Mouse (Mus musculus): ENCODE measurements around the gene Scamp3. TPM values are rescaled to one million over a fixed set of nuclear protein-coding genes. Genes with fewer than 3 reads are reported as not detected.

Gene Scamp3
- polyA plus RNA-seq, 1 experiment from 2014 or later: 90.5 TPM

DNA sequence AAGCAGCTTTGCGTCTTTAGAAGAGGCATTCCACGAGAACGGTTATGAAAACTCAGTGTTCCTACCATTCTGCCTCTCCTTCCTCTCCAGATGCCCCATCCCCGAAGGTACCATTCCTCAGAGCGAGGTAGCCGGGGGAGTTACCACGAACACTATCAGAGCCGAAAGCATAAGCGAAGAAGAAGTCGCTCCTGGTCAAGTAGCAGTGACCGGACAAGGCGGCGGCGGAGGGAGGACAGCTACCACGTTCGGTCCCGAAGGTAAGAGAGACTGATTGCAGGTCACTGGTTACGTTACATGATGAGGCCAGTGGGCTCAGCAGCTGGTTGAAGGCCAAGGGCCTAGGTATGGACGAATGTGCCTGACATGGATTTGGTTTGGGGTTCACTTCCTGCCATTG lies 10.3 kb upstream of the Scamp3 start:
- Histone ChIP-seq H3K4me2 (ENCODE audit: low read length) (no peak overlapping the region), H3K4me3 (ENCODE audit: low read depth, low read length) (no peak overlapping the region), H3K27me3 (replicated peaks; ENCODE audit: control insufficient read depth, insufficient read depth, low read length) (no peaks in the 10 kb centered on the region), H3K9ac (ENCODE audit: low read length) (no peak overlapping the region), H3K9me3 (replicated peaks; ENCODE audit: control insufficient read depth, low read length) (no peaks in the 10 kb centered on the region), H3K27ac (ENCODE audit: low read depth, low read length) (no peak overlapping the region), H3K36me3 (ENCODE audit: control insufficient read depth, insufficient read depth, low read length) (peaks cover 55% of the 10 kb centered on the region), H3K4me1 (ENCODE audit: control insufficient read depth, insufficient read depth, low read length) (peaks cover 15% of the 10 kb centered on the region)
- no peak for ATAC-seq
- WGBS: 97% methylated on average over 19 of the region's 19 CpGs
- DNase-seq (ENCODE audit: low spot score): no peak

DNA sequence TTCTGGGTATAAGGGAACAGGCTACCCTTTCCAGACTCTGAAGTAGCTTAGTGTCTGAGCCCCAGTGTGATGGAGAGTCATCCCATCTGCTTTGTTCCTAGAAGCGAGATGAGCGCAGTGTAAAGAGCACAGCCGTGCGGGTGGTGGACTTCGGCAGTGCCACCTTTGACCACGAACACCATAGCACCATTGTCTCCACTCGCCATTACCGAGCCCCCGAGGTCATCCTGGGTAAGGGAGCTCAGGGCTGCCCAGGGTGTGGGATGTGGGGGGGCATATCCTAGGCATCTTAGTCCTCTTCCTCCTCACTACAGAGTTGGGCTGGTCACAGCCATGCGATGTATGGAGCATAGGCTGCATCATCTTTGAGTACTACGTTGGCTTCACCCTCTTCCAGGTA lies 2.4 kb upstream of the Scamp3 start:
- no peak for ATAC-seq
- Histone ChIP-seq H3K36me3 (ENCODE audit: control insufficient read depth, insufficient read depth, low read length) (peaks cover 77% of the 10 kb centered on the region), H3K4me3 (ENCODE audit: low read depth, low read length) (no peak overlapping the region), H3K27me3 (replicated peaks; ENCODE audit: control insufficient read depth, insufficient read depth, low read length) (no peaks in the 10 kb centered on the region), H3K9ac (ENCODE audit: low read length) (no peak overlapping the region), H3K4me1 (ENCODE audit: control insufficient read depth, insufficient read depth, low read length) (peaks cover 8% of the 10 kb centered on the region), H3K4me2 (ENCODE audit: low read length) (no peak overlapping the region), H3K27ac (ENCODE audit: low read depth, low read length) (no peak overlapping the region), H3K9me3 (replicated peaks; ENCODE audit: control insufficient read depth, low read length) (no peaks in the 10 kb centered on the region)
- WGBS: 93% methylated on average over 11 of the region's 11 CpGs
- DNase-seq (ENCODE audit: low spot score): no peak

DNA sequence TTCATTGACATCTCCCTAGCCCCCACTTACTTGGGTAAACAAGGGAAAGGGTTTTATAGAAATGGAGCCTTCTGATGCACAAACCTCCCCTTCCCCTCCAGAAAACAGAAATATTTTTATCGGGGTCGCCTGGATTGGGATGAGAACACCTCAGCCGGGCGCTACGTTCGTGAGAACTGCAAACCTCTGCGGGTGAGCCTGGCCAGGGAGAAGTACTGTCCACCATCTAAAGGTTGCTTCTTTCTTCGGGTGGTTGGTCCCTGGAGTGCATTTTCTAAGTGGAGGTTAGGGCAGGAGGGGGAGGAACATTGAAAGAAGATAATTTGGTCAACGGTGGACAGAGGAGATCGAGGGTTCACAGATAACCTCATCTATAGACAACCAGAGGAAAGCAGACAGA lies 1.7 kb upstream of the Scamp3 start:
- 96% methylated on average over 10 of the region's 10 CpGs for WGBS
- no peak overlapping the region for H3K4me2 ChIP-seq (ENCODE audit: low read length)
- ATAC-seq (no peak), DNase-seq (ENCODE audit: low spot score) (no peak)
- H3K9ac ChIP-seq (ENCODE audit: low read length): no peak overlapping the region
- no peak overlapping the region for H3K4me3 ChIP-seq (ENCODE audit: low read depth, low read length)
- peaks cover 77% of the 10 kb centered on the region for H3K36me3 ChIP-seq (ENCODE audit: control insufficient read depth, insufficient read depth, low read length)
- no peak overlapping the region for H3K27ac ChIP-seq (ENCODE audit: low read depth, low read length)
- H3K27me3 ChIP-seq (replicated peaks; ENCODE audit: control insufficient read depth, insufficient read depth, low read length): no peaks in the 10 kb centered on the region
- peaks cover 8% of the 10 kb centered on the region for H3K4me1 ChIP-seq (ENCODE audit: control insufficient read depth, insufficient read depth, low read length)
- H3K9me3 ChIP-seq (replicated peaks; ENCODE audit: control insufficient read depth, low read length): no peaks in the 10 kb centered on the region

DNA sequence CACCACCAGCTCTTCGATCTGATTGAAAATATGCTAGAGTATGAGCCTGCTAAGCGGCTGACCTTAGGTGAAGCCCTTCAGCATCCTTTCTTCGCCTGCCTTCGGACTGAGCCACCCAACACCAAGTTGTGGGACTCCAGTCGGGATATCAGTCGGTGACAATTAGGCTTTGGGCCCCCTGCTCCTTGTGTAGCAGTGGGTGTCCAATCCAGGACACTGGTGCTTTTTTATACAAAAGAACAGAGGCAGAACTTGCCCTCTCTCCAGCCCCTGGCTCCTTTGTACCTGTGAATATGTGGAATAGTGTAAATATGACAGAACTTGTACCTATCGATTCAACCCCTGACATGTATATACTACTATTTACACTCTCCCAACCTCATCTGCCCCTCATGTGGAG lies 852 bp upstream of the Scamp3 start:
- Histone ChIP-seq H3K27me3 (replicated peaks; ENCODE audit: control insufficient read depth, insufficient read depth, low read length) (no peaks in the 10 kb centered on the region), H3K4me3 (ENCODE audit: low read depth, low read length) (no peak overlapping the region), H3K9ac (ENCODE audit: low read length) (no peak overlapping the region), H3K36me3 (ENCODE audit: control insufficient read depth, insufficient read depth, low read length) (peaks cover 77% of the 10 kb centered on the region), H3K4me1 (ENCODE audit: control insufficient read depth, insufficient read depth, low read length) (peaks cover 8% of the 10 kb centered on the region), H3K4me2 (ENCODE audit: low read length) (no peak overlapping the region), H3K9me3 (replicated peaks; ENCODE audit: control insufficient read depth, low read length) (no peaks in the 10 kb centered on the region), H3K27ac (ENCODE audit: low read depth, low read length) (no peak overlapping the region)
- DNase-seq (ENCODE audit: low spot score): no peak
- WGBS: 84% methylated on average over 7 of the region's 7 CpGs
- no peak for ATAC-seq

DNA sequence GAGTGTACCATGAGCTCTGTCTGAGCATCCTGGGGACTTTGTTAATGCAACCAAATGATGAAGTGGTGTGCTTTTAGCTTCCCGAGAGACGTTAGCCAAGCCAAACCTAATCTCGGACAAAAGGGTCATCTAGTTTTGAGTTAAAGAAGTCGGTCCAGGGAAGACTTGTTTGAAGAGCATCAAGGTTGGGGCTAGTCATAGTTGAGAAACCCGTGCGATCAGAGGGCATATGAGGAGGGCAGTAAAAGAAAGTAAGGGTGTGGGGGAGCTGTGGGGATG lies 773 bp downstream of the Scamp3 start:
- H3K36me3 ChIP-seq (ENCODE audit: control insufficient read depth, insufficient read depth, low read length): peaks cover 74% of the 10 kb centered on the region
- 12% methylated on average over 6 of the region's 6 CpGs for whole genome bisulfite sequencing

DNA sequence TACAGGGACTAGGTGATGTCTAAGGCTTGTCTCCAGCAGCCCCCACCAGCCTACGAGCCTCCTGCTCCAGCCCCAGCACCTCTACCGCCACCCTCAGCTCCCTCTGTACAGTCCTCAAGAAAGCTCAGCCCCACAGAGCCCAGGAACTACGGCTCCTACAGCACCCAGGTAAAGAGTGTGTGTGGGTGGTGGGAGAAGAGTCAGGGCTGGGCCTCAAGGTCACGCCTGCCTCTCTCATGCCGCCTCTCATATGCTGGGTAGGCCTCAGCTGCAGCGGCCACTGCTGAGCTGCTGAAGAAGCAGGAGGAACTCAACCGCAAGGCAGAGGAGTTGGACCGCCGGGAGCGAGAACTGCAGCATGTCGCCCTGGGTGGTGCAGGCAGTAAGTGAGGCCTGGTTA lies 1.8 kb downstream of the Scamp3 start:
- H3K4me3 ChIP-seq (ENCODE audit: low read depth, low read length): no peak overlapping the region
- DNase-seq (ENCODE audit: low spot score) (no peak), ATAC-seq (no peak)
- H3K9me3 ChIP-seq (replicated peaks; ENCODE audit: control insufficient read depth, low read length): no peaks in the 10 kb centered on the region
- WGBS: 93% methylated on average over 11 of the region's 11 CpGs
- H3K9ac ChIP-seq (ENCODE audit: low read length): 0 out of 2 replicates have a peak overlapping the region, but pooled peaks have one; percentile 17
- H3K4me1 ChIP-seq (ENCODE audit: control insufficient read depth, insufficient read depth, low read length): peaks cover 16% of the 10 kb centered on the region
- no peak overlapping the region for H3K27ac ChIP-seq (ENCODE audit: low read depth, low read length)
- peaks cover 64% of the 10 kb centered on the region for H3K36me3 ChIP-seq (ENCODE audit: control insufficient read depth, insufficient read depth, low read length)
- no peak overlapping the region for H3K4me2 ChIP-seq (ENCODE audit: low read length)
- H3K27me3 ChIP-seq (replicated peaks; ENCODE audit: control insufficient read depth, insufficient read depth, low read length): no peaks in the 10 kb centered on the region

More for the DNA sequence above, 773 bp downstream of the Scamp3 start:
- Histone ChIP-seq H3K27ac (ENCODE audit: low read depth, low read length) (0 out of 2 replicates have a peak overlapping the region, but pooled peaks have one; percentile 9), H3K4me2 (ENCODE audit: low read length) (peak overlapping the region; percentile 92), H3K4me1 (ENCODE audit: control insufficient read depth, insufficient read depth, low read length) (peaks cover 8% of the 10 kb centered on the region), H3K4me3 (ENCODE audit: low read depth, low read length) (peak overlapping the region; percentile 68), H3K9me3 (replicated peaks; ENCODE audit: control insufficient read depth, low read length) (no peaks in the 10 kb centered on the region), H3K27me3 (replicated peaks; ENCODE audit: control insufficient read depth, insufficient read depth, low read length) (no peaks in the 10 kb centered on the region), H3K9ac (ENCODE audit: low read length) (peak overlapping the region; percentile 78)
- ATAC-seq: no peak
- DNase-seq (ENCODE audit: low spot score): no peak

DNA sequence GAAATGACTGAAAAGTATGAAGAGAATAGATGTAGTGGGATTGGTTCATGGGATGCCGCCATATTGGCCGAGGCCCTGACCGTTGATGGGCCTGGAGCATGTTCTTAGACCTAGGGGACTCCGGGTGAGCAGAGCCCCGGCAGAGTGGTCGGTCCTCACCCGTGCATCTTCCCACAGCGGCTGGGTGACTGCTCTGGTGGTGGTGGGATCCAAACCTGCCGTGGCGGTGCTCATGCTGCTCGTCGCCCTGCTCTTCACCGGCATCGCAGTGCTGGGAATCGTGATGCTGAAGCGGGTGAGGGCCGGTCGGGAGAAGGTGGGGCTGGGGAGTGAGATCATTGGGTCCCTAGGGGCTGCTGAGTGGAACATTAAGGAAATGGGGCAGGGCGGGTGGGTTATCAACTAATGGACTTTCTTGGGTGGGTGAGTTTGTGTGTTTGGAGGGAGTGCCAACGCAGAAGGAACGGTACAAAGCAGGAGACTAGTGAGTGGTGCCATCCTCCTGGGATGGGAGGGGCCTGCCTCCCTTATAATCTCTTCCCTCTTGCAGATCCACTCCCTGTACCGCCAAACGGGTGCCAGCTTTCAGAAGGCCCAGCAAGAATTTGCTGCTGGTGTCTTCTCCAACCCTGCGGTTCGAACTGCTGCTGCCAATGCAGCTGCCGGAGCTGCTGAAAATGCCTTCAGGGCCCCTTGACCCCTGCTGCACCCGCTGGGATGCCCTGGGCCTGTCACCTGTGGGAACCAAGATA lies 4.7 kb downstream of the Scamp3 start:
- Histone ChIP-seq H3K4me3 (ENCODE audit: low read depth, low read length) (no peak overlapping the region), H3K27me3 (replicated peaks; ENCODE audit: control insufficient read depth, insufficient read depth, low read length) (no peaks in the 10 kb centered on the region), H3K36me3 (ENCODE audit: control insufficient read depth, insufficient read depth, low read length) (peaks cover 38% of the 10 kb centered on the region), H3K9me3 (replicated peaks; ENCODE audit: control insufficient read depth, low read length) (no peaks in the 10 kb centered on the region), H3K4me2 (ENCODE audit: low read length) (no peak overlapping the region), H3K4me1 (ENCODE audit: control insufficient read depth, insufficient read depth, low read length) (peaks cover 16% of the 10 kb centered on the region), H3K27ac (ENCODE audit: low read depth, low read length) (no peak overlapping the region), H3K9ac (ENCODE audit: low read length) (no peak overlapping the region)
- 94% methylated on average over 27 of the region's 27 CpGs for WGBS
- no peak for DNase-seq (ENCODE audit: low spot score)
- no peak for ATAC-seq

DNA sequence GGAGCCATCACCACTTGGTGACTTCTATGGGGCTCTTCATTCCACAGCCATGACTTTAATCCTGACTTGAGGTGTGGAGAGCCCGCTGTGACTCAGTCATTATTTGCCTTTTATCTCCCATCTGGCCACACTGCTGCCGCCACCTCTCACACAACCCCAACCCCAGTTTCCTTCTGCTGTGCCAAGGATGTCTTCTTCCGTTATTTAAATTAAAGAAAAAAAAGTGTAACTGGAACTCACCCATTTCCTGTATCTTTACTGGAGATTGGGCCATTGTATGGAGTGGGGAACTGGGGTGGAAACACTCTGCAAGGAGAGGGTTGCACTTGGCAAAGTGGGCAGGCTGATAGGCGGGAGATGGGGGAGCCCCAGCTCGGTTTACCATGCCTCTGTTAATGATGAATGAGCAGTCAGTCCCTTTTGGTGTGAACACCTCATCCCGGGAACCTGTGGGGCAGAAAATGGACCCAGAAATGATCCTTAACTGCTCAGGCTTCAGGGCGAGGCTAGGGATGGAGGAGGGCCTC lies 5.3 kb downstream of the Scamp3 start:
- peak overlapping the region; percentile 89; the same call in 1 of the 2 replicates for H3K27ac ChIP-seq (ENCODE audit: low read depth, low read length)
- no peaks in the 10 kb centered on the region for H3K27me3 ChIP-seq (replicated peaks; ENCODE audit: control insufficient read depth, insufficient read depth, low read length)
- H3K9ac ChIP-seq (ENCODE audit: low read length): peak overlapping the region; percentile 89; the same call in 1 of the 2 replicates
- H3K4me3 ChIP-seq (ENCODE audit: low read depth, low read length): peak overlapping the region; percentile 58
- peaks cover 16% of the 10 kb centered on the region for H3K4me1 ChIP-seq (ENCODE audit: control insufficient read depth, insufficient read depth, low read length)
- 50% methylated on average over 7 of the region's 7 CpGs for WGBS
- peaks cover 38% of the 10 kb centered on the region for H3K36me3 ChIP-seq (ENCODE audit: control insufficient read depth, insufficient read depth, low read length)
- peak overlapping the region; percentile 91 for H3K4me2 ChIP-seq (ENCODE audit: low read length)
- ATAC-seq (no peak), DNase-seq (ENCODE audit: low spot score) (no peak)
- H3K9me3 ChIP-seq (replicated peaks; ENCODE audit: control insufficient read depth, low read length): no peaks in the 10 kb centered on the region
